In genomic region chr4:126202303-126203181, GRCm38 (mm10) we compare ENCODE assay signal across 8 mouse cellular contexts. TPM values are rescaled to one million over a fixed set of nuclear protein-coding genes. Genes with fewer than 3 reads are reported as not detected.
DNase-seq lines count a peak whose midpoint lies in the region; ATAC-seq lines count a peak whose summit lies in the region.

TSS of gene Thrap3 (minus strand) at chr4:126202760.

- H3K4me1 ChIP-seq in hindbrain, embryonic 16.5 days (ENCODE audit: control insufficient read depth, insufficient read depth, low read depth, low read length): peaks cover 27% of the 10 kb centered on the region

- H3K4me2 ChIP-seq in hindbrain, embryonic 16.5 days (ENCODE audit: low read length): peak within 1 kb of the TSS; percentile 73

- H3K4me3 ChIP-seq in hindbrain, embryonic 16.5 days (ENCODE audit: low read length): peak within 1 kb of the TSS; percentile 61
- H3K4me3 ChIP-seq in macrophage (ENCODE audit: inconsistent target): peak within 1 kb of the TSS; percentile 64

- peak within 1 kb of the TSS; percentile 80 for H3K9ac ChIP-seq in hindbrain, embryonic 16.5 days (ENCODE audit: low read depth, low read length)

- ATAC-seq in hindbrain, embryonic 16.5 days: peak; percentile 99

- no peaks in the 10 kb centered on the region for H3K9me3 ChIP-seq in hindbrain, embryonic 16.5 days (ENCODE audit: control insufficient read depth, low read length)

- no peaks in the 10 kb centered on the region for H3K36me3 ChIP-seq in hindbrain, embryonic 16.5 days (ENCODE audit: control insufficient read depth, insufficient read depth, low read length)
- no peaks in the 10 kb centered on the region for H3K36me3 ChIP-seq in macrophage (ENCODE audit: inconsistent target)

- under 1% methylated on average over 65 of the region's 75 CpGs for WGBS in hindbrain, embryonic 16.5 days
- under 1% methylated on average over 66 of the region's 75 CpGs for WGBS in macrophage (ENCODE audit: missing documents)

- H3K27ac ChIP-seq in hindbrain, embryonic 16.5 days (ENCODE audit: low read depth, low read length): peak within 1 kb of the TSS; percentile 93
- H3K27ac ChIP-seq in macrophage: peak within 1 kb of the TSS; percentile 88

- peaks cover 42% of the 10 kb centered on the region for H3K79me2 ChIP-seq in macrophage (ENCODE audit: inconsistent target)

- H3K27me3 ChIP-seq in hindbrain, embryonic 16.5 days (replicated peaks; ENCODE audit: control insufficient read depth, insufficient read depth, low read length): no peaks in the 10 kb centered on the region

- peak; percentile 94 for DNase-seq in WW6 (ENCODE audit: low read depth, low spot score)
- DNase-seq in cerebellum, postnatal 4 days (ENCODE audit: low spot score in 2 of 2): peak; percentile 95 to 99
- peak; percentile 99 for DNase-seq in gastrocnemius, adult 18-20 months (ENCODE audit: low spot score)
- peak; percentile 99 for DNase-seq in left cerebral cortex, adult 18-20 months (ENCODE audit: low spot score in 2 of 2)
- peak; percentile 100 for DNase-seq in right cerebral cortex, adult 18-20 months
- peak; percentile 97 for DNase-seq in urinary bladder, postnatal 10 days (ENCODE audit: low spot score)

RNA-seq across cellular contexts. Expression of gene Thrap3, which starts in this region (rescaled TPM):
- total RNA-seq in gastrocnemius, adult 18-20 months (2021): 100 to 1,000 TPM in 1 of 2 experiments, 10 to 100 TPM in 1; 94.1 to 101 TPM
- polyA plus RNA-seq in hindbrain, embryonic 16.5 days (2015; fragmentation: Nextera tagmentation; extraction: Ambion mirVana): 107 and 120 TPM in 2 replicates
- total RNA-seq in left cerebral cortex, adult 18-20 months (2021): 100 to 1,000 TPM; 132 to 156 TPM
- total RNA-seq in macrophage (2018; cell fraction: chromatin; rRNA removed): 1,000 to 10,000 TPM in 11 of 26 experiments, 100 to 1,000 TPM in 15; 773 to 1,275 (median 979) TPM
- total RNA-seq in macrophage (2018; cell fraction: cytosol; rRNA removed): 100 to 1,000 TPM in 24 of 26 experiments, 10 to 100 TPM in 2; 90.2 to 183 (median 118) TPM
- total RNA-seq in macrophage (2018; cell fraction: nucleus; rRNA removed): 100 to 1,000 TPM; 424 to 709 (median 586) TPM
- 109 to 345 TPM (median 123 TPM) in 3 replicates for polyA plus RNA-seq in macrophage (2018)

Comparison
In these comparisons a context has a peak if more than half of its experiments do, and no peak if none do; other contexts are left out.
1. Peak in every context shown above with its lines: DNase-seq, ATAC-seq, H3K4me3 ChIP-seq and H3K27ac ChIP-seq.